In the genomic region with DNA sequence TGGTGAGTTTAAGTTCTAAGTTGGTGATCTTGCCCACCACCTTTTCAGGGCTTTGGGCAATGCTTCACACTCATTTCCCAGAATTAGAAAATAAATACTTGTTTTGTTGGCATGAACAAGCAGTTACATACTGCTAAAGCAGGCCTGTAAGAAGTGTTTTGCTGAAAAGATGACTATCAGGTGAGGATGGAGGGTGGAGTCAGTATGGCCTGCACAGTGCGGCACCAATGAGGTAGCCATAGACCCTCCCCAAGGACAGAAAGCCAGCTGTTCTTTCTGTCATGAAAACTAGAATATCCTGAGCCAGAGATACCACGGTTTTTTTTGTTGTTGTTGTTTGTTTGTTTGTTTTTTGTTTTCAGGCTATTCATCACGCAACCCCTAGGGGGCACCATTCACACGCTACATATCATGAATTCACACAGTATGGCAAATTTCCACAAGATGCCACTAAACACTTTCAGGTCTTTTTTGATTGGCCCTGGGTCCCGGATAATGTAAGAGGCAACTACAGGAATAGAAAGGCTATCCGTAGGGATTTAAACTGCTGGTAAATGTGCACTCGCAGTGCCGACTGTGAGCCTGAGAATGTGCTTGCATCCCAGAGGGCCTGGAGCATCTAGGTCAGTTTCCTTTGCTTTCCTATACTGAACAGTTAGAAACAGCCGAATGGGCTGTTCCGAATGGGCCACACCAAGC, we compare ENCODE assay signal across 10 mouse cellular contexts. TPM values are rescaled to one million over a fixed set of nuclear protein-coding genes. Genes with fewer than 3 reads are reported as not detected.
A peak's percentile ranks its signal among the peaks of the same experiment; 100 is the strongest.
DNase-seq lines count a peak whose midpoint lies in the region; ATAC-seq lines count a peak whose summit lies in the region.
"Had no signal": no experiment of that assay in that cellular context is flagged by ENCODE, and none has a peak within 500 bp of the region (broad histone marks: within the 10 kb centered on the region; RNA-seq: fewer than 3 reads in every experiment).

No protein-coding gene starts in this region.

- 76% methylated on average over 10 of the region's 10 CpGs for WGBS in forebrain, embryonic 14.5 days
- WGBS in forebrain, embryonic 12.5 days = 74% methylated on average over 10 of the region's 10 CpGs

- H3K27me3 ChIP-seq in forebrain, embryonic 14.5 days (replicated peaks; ENCODE audit: control insufficient read depth, insufficient read depth, low read length) = no peaks in the 10 kb centered on the region
- no peaks in the 10 kb centered on the region for H3K27me3 ChIP-seq in forebrain, embryonic 12.5 days
- H3K27me3 ChIP-seq: heart, embryonic 15.5 days; neural tube, embryonic 12.5 days had no signal

- no peaks in the 10 kb centered on the region for H3K9me3 ChIP-seq in forebrain, embryonic 14.5 days (replicated peaks; ENCODE audit: control insufficient read depth, low read length)
- H3K9me3 ChIP-seq in forebrain, embryonic 12.5 days = no peaks in the 10 kb centered on the region
- H3K9me3 ChIP-seq: heart, embryonic 15.5 days; neural tube, embryonic 12.5 days had no signal

- peak; percentile 35 for DNase-seq in forebrain, embryonic 14.5 days (ENCODE audit: low spot score)
- peak; percentile 13 for DNase-seq in retina, adult 2 months (ENCODE audit: low read depth, low spot score)
- DNase-seq in retina, embryonic 14.5 days (ENCODE audit: low spot score) = no peak
- DNase-seq in heart, postnatal 4 days = peak; percentile 23
- DNase-seq in spleen, adult 12 weeks (ENCODE audit: low spot score) = no peak
- no peak for DNase-seq in ovary, postnatal 36 days (ENCODE audit: low spot score)
- DNase-seq in layer of hippocampus, adult 9-10 months (ENCODE audit: low spot score) = no peak

- no peak for ATAC-seq in forebrain, embryonic 14.5 days
- ATAC-seq in forebrain, embryonic 12.5 days (ENCODE audit: low FRiP score) = no peak

- H3K36me3 ChIP-seq in forebrain, embryonic 14.5 days (ENCODE audit: control insufficient read depth, insufficient read depth, low read length) = peaks cover 6% of the 10 kb centered on the region; the same call in 1 of the 2 replicates
- H3K36me3 ChIP-seq in forebrain, embryonic 12.5 days (replicated peaks) = peaks cover 11% of the 10 kb centered on the region

- H3K4me2 ChIP-seq in forebrain, embryonic 14.5 days (ENCODE audit: low read length) = no peak overlapping the region
- no peak overlapping the region for H3K4me2 ChIP-seq in forebrain, embryonic 12.5 days
- H3K4me2 ChIP-seq: heart, embryonic 15.5 days; neural tube, embryonic 12.5 days had no signal

- H3K9ac ChIP-seq in forebrain, embryonic 14.5 days (ENCODE audit: low read length) = no peak overlapping the region
- H3K9ac ChIP-seq in forebrain, embryonic 12.5 days = no peak overlapping the region
- H3K9ac ChIP-seq: heart, embryonic 15.5 days; neural tube, embryonic 12.5 days had no signal

- H3K4me1 ChIP-seq in forebrain, embryonic 14.5 days (ENCODE audit: control insufficient read depth, insufficient read depth, low read length) = no peaks in the 10 kb centered on the region
- no peaks in the 10 kb centered on the region for H3K4me1 ChIP-seq in forebrain, embryonic 12.5 days
- H3K4me1 ChIP-seq: heart, embryonic 15.5 days; neural tube, embryonic 12.5 days had no signal

- H3K27ac ChIP-seq in forebrain, embryonic 14.5 days (ENCODE audit: low read depth, low read length) = no peak overlapping the region
- no peak overlapping the region for H3K27ac ChIP-seq in forebrain, embryonic 12.5 days
- H3K27ac ChIP-seq: heart, embryonic 15.5 days; neural tube, embryonic 12.5 days had no signal

- no peak overlapping the region for H3K4me3 ChIP-seq in forebrain, embryonic 14.5 days (ENCODE audit: low read depth, low read length)
- no peak overlapping the region for H3K4me3 ChIP-seq in forebrain, embryonic 12.5 days (replicated peaks)
- H3K4me3 ChIP-seq: heart, embryonic 15.5 days; neural tube, embryonic 12.5 days had no signal

RNA-seq across cellular contexts. Expression of gene Plin2, which starts 18.0 kb away (rescaled TPM):
- polyA plus RNA-seq in forebrain, embryonic 14.5 days (2014; fragmentation: Nextera tagmentation; extraction: Ambion mirVana) = 49.4 and 58.5 TPM in 2 replicates
- polyA plus RNA-seq in forebrain, embryonic 12.5 days (2016; fragmentation: Nextera tagmentation; extraction: Ambion mirVana) = 44.8 and 46.7 TPM in 2 replicates
- total RNA-seq in heart, postnatal 4 days (2021) = 100 to 1,000 TPM in 1 of 2 experiments, 10 to 100 TPM in 1; 99.8 to 104 TPM

RNA-seq across cellular contexts. Expression of gene Haus6, which starts 40.0 kb away (rescaled TPM):
- polyA plus RNA-seq in forebrain, embryonic 14.5 days (2014; fragmentation: Nextera tagmentation; extraction: Ambion mirVana) = 11.5 and 12.7 TPM in 2 replicates
- polyA plus RNA-seq in forebrain, embryonic 12.5 days (2016; fragmentation: Nextera tagmentation; extraction: Ambion mirVana) = 26.4 and 27.4 TPM in 2 replicates
- 10 to 100 TPM; 11.9 to 15.4 TPM for total RNA-seq in heart, postnatal 4 days (2021)

Comparison
In these comparisons a context has a peak if more than half of its experiments do, and no peak if none do; other contexts are left out.
1. DNase-seq: peak in forebrain, embryonic 14.5 days (single experiment), retina, adult 2 months (single experiment) and heart, postnatal 4 days (single experiment); none in retina, embryonic 14.5 days (single experiment), spleen, adult 12 weeks (single experiment), ovary, postnatal 36 days (single experiment) and layer of hippocampus, adult 9-10 months (single experiment).